Mouse (Mus musculus): ENCODE measurements at regions not wholly inside any gene's neighbourhood (a gene's known extent, or its start where the extent isn't known, plus 50 kb on each side); places are given as distances from the start of the nearest gene placed in this dataset.

DNA sequence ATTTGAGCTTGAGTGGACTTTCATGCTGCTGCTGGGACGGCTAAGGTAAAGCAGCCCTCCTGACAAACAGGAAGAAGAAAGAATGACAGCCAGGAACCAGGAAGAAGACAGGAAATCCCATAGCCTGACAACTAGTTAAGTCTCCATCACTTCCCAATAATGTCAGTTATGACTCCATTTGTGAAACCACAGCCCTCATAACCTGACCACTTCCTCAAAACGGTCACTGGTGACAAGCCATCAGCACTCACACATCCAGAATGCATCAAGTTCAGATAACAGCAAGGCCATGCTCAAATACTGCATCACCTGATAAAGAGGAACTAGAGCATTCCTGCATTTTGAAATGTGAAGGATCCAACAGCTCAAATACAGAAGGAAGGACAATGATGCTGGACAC lies 288.3 kb downstream of the Zfp706 start:
- no peak for DNase-seq (ENCODE audit: low read depth)

DNA sequence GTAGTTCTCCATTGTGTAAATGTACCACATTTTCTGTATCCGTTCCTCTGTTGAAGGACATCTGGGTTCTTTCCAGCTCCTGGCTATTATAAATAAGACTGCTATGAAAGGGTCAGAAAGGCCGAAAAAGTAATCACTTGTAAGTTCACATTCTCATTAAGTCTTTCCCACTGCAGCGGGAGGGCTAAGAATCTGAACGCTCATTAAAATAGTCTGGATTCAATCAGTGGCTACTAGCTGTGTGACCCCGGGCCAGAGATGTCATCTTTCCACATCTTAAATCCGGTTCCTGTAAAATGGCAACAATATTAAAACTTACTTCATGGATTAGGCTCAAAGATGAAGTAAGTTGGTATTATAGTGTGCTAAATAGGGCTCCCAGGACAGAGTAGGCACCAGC lies 289.7 kb downstream of the Zfp706 start:
- DNase-seq (ENCODE audit: low read depth), result no peak

DNA sequence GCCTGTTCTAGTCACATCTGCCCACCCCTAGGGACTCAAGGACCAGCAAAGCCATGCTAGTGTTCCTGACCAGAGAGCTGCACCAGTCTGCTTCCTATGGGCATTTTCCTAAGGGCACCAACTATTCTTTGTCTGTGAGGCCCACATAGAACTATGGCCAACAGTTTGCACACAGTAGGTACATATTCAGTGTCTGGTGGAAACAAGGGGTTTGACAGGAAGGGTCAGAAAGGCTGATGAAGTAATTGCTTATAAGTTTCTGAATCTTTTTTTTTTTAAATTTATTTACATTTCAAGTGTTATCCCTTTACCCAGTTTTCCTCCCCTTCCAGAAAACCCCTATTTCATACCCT lies 290.9 kb downstream of the Zfp706 start:
- no peak for DNase-seq (ENCODE audit: low read depth)

DNA sequence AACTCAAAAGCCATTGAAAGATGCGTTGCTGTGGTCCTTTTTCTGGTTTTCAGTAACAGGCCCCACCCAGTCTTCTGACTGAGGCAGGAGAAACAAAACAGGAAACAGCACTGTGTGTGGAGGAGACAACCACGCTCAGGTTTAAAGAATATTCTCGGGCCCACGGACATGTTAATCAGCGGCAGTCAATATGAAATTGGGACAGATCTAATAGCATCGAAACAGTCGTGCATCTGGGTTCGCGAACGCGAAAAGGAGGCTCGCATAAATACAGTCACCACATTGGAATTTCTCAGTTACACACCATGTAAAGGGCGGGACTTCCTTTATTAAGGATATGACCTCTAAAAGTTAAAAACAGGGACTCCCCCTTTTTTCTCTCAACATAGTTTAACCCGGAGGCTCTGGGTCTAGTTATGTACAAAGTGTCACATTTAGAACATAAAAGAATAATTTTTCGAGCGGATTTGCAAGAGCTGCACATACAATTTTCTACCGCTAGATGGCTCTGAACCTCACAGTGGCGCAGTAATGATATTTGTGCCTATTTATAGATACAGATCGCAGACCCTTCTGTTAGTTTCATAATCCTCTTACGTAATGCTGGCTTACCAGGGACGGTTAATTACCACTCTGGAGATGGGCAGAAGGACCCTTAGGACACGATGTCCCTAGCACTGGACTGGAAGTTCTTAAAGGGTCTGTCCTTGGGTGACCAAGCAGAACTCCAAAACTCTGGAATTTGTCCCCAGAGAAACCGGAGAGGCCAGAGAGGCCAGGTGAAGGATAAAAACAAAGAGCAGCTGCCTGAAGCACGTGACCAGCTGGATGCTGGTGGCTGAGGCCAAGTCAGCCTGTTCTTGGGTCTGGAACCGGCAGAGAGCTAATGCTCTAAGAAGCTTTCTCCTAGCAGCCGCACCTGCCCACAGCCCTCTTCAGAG lies 291.6 kb downstream of the Zfp706 start:
- peak; percentile 61 for DNase-seq (ENCODE audit: low read depth)

DNA sequence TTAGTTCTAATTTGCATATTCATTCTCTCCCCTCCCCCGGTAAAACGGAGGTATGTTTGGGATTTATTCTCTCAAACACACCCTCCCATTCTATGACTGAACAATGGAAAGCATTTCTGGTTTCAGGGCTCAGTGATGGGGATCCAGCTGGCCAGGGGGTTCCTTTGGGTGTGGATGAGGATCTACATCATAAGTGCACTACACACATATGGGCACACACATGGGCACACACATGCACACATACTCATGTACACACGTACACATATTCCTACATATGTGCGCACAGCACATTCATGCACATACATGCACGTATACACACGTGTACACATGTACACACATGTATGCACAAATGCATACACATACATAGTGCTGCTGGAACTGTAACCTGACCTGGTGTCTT lies 292.4 kb downstream of the Zfp706 start:
- no peak for DNase-seq (ENCODE audit: low read depth)

DNA sequence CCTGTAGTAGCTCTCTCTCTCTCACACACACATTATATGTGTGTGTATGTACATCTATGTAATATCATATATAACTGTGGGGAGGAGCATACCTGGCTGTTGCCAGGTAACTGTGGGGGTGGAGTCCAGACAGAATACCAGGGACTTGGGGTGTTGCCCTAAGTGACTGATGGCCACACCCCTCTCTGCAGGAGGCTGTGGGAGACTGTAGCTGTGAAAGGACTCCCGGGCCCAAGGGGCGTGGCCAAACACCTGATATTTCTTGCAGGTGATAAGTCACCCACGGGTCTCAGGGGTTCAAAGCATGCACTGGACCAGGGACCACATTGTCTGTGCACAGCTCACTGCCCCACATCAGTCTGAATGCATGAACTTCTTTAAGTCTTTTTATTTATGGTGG lies 297.8 kb downstream of the Zfp706 start:
- DNase-seq (ENCODE audit: low read depth), result no peak

DNA sequence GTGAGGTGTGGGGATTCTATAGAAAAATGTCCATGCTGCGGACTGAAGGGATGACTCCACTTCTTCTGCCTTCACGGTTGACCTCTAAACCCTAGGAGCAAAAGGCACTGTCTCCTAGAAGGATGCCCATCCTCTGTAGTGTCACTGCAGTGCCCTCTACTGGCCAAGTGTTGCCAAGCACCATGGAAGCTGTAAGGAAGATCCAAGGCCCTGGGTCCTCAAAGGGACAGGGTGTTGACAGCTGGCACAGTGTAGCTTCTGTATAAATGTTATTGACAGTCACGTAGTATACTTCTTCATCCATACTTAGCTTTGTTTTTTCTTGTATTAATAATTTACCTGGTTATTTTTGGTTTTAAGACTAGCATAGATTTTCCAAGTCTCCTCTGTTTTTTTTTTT lies 299.1 kb downstream of the Zfp706 start:
- DNase-seq (ENCODE audit: low read depth), result peak; percentile 78

DNA sequence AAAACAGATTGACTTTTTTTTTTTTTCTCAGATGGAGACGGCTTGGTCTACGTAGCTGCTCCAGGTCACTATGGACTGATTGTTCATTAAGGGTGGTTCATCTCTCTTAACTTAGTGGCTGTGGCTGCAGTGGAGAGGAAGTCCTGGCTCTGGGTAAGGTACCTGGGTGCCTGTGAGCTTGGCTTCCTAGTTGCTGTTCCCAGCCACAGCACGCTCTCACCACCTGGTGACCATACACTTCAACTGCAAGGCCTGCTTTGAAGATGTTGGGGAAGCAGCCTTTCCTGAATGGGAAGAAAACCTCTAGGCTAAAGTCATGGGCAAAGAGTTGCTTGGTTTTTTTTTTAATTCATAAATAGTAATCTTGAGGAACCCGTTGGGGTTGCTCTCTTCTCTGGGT lies 301.6 kb downstream of the Zfp706 start:
- DNase-seq (ENCODE audit: low read depth), result peak; percentile 34

DNA sequence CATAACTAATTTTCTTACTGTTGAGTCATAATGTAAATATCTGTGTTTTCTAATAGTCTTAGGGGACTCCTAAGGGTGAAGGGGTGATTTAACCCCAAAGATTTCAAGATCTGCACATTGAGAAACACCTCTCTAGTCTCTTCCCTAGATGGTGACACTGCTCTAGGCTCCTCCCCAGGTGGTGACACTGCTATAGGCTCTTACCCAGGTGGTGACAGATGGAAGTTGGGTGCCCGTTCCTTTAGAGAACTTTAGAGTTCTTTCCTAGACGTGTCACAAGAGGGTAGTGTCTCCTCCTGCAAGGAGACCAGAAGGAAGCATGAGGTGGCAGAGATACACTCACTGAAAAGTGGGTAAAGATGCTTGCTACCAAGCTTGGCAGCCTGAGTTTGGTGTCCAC lies 302.2 kb downstream of the Zfp706 start:
- no peak for DNase-seq (ENCODE audit: low read depth)

DNA sequence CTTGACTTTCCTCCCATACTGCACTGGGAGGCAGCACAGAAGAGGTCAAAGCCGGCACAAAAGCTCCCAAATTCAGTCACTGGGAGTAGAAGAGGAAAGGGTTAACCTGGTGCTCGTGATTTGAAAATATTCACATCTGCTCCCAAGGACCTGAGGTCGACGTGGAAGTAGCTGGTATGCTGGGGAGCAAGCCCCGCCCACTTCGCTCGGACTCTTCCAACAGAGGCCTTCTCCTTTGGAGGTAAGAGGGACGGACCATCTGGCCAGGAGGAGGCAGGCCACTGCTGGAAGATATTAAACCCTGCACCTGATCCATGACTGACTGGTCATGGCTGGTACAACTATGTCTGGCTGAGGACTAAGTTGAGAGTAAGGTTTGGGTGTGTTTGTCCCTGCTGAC lies 305.7 kb downstream of the Zfp706 start:
- no peak for DNase-seq (ENCODE audit: low read depth)

DNA sequence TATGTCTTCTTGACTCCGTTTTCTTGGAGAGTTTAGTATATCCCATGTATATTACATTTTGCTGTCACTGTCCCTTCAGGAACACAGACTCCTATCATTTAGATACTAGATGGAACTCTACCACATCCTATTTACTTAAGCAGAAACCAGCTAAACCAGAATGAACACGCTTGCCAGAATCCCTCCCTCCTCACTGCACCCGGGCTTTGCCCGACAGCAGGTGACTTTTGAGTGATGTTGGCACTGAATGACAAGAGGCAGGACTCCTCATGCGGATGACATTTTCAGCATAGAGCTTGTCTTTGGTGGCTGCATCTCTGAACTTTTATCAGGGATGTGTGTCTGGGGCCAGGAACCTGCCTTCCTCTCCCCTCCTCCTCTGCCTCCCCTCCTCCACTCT lies 307.4 kb downstream of the Zfp706 start:
- no peak for DNase-seq (ENCODE audit: low read depth)

DNA sequence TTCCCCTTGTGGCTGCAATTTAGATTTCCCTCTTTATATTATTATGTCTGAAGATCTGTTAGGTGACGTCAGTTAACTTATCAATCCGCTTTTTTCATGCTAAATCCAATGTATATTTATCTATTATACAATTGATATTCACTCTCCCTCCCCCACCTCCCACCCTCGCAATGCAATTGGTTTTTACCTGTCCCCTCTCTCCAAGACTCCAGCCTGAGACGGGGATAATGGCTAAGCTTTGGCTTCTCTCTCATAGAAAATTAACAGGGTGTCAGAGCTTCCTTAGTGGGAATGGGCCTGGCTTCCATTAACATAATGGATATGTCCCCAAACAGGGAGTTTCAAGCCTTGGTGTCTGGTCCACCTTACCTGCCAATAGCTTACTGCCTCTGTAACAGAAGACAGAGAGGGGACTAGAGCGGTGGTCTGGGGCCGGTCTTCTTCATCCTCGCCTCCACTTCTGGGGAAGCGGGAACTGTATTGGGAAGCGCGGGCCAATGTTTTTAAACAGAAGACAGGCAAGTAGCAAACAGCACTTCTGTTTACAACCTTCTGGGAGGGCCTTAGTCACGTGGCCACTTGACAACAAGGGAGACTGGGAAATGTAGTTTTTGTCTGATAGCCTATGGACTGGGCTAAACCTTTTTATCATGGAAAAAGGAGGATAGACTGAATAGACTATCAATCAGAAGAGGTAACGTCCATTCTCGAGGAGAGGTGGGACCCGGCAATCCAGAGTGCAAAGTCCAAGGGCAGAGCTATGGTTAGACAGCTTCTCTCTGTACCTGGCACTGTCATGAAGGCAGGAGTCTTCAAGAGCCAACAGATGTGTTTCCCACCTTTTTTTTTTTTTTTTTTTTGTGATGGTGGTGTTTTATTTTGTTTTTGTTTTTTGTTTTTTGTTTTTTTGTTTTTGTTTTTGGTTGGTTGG lies 312.1 kb downstream of the Zfp706 start:
- no peak for DNase-seq (ENCODE audit: low read depth)

DNA sequence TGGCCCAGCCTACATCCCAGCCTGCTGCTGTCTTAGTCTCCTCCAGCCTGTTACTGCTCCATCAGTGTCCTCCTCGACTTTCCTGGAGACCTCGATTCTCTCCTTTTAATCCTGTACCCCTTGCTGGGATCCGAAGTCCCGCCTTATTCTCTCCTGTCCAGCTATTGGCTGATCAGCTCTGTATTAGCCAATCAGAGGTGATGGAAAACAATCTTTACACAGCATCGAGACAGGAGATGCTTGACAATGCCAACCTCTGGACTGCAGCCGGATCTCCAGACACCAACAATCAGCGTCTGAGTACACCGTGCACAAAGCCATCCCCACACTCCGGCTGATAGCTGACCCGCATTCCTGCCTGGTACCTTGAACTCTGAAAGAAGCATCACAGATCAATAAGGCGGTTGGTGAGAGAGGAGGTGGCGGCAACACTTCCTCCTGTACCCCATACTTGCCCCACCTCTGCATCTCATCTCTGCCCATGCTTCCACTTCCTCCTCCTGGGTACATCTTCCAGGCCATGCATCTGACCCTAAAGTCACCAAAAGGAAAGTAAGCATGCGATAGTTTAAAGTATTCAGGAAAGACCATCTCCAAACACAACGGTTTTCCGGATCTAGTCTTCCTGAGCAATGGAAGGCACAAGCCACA lies 316.4 kb downstream of the Zfp706 start:
- no peak for DNase-seq (ENCODE audit: low read depth)

DNA sequence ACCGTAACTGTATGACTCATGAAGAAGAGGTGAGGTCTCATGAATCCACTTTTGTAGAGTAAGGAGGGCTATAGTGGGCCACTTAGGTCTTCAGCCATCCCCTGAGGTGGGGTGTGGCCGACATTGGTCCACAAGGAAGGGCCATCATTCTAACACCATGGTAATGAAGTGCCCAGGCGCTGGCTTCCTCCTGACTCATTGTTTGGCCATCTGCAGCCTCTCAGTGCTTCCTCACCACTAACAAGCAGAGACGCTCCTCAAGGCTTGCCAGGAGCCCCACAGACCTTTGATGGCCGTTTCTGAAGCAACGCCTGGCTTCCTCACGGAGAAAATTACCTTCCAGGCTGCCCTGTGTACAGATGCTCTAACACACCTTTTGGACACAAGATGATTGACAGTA lies 317.7 kb downstream of the Zfp706 start:
- DNase-seq (ENCODE audit: low read depth), result no peak

DNA sequence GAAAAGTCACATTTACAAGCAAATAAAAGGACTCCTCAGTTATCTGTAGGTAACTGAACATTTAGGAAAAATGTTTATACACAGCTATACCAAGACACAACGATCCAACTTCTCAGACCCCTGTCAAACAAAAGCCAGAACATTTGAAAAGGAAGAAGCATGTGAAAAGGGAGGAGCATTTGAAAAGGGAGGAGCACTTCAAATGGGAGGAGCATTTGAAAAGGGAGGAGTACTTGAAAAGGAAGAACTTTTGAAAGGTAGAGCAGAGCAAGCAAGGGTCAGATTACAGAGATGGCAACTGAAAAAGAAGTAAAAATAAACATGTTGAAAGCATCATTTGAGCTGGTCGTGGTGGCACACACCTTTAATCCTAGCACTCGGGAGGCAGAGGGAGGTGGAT lies 318.3 kb downstream of the Zfp706 start:
- no peak for DNase-seq (ENCODE audit: low read depth)

DNA sequence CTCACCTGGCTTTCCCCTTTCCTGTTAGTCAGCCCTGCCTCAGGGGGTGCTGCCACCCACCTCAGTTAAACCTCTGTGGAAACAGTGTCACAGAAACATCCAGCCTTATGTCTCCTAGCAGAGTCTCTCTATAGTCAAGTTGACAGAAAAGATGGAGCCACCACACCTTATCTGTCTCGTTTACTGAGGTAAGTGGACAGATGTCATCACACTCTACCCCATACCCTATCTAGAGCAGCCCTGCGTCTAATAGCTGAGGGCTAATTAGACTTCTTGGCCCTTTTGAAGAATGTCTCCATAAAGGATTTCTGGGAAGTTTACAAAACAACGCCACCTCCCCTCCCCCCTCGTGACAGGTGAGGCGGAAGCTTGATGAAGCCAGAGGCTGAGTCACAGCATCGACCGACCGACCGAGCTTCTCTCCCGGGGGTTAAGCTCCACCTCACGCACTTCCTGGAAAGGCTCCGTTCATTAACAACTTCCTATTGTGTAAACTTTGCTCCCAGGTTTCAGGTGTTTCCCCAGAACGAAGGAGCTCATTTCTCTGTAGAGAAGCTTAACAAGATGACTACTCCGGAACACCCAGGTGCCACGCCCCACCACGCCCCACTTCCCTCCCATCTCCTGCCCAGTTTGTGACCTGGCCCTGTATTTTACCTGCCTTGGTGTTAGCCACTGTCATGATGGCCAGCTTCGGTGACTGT lies 319.4 kb downstream of the Zfp706 start:
- peak; percentile 20 for DNase-seq (ENCODE audit: low read depth)

DNA sequence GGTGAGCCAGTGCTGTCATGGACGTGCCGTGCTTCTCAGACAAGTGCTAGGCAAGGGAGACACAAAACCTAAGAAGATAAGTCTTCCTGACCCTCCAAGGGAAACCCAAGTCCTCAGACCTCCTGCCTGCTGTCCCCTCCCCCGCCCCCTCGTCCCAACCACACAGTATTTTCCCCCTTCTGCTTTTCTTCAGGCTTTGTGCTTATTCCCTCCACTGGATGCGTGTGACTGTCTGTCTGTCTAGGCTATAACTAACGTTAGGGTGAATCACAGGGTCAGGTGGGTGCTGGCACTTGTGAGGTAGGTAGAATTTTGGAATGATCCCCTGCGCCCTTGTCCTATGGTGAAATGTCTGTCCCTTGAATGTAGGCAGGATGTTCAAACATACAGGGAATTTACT lies 322.9 kb downstream of the Zfp706 start:
- no peak for DNase-seq (ENCODE audit: low read depth)

DNA sequence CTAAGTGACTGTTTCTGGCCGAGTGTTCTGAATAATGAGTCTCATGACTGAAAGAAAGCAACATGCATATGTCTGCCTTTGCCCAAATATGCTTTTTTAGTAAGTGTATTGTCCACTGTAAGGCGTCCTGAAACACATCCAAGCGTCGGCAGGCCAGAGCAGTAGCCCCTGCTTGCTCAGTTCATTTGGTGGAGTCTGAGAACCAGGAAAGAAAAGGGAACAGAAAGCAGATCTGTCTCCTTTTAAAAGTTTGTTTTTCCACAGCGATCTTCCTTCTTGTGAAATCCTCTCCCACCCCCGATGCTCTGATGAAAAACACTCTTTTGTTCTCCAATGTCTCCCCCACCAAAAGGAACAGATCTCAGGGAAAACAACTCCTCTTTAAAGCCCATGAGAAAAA lies 324.7 kb downstream of the Zfp706 start:
- no peak for DNase-seq (ENCODE audit: low read depth)

DNA sequence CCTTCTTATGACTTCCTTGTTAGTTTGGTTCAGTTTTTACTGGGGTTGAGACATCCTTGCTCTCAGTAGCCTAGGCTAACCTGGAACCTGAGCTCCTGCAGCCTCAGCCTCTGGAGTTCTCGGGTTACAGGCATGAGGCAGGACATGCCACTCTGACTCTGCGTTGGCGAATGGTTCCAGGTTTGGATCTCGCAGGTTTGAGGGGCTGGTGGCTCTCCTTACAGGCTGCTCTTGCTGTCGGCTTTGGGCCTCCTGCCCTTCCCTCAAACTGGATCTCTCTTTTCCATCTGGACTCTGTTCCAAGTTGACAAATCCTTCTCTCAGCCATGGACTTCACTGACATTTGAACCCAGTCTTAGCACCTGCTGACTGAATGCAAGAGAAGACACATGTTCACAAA lies 325.4 kb downstream of the Zfp706 start:
- DNase-seq (ENCODE audit: low read depth), result no peak

DNA sequence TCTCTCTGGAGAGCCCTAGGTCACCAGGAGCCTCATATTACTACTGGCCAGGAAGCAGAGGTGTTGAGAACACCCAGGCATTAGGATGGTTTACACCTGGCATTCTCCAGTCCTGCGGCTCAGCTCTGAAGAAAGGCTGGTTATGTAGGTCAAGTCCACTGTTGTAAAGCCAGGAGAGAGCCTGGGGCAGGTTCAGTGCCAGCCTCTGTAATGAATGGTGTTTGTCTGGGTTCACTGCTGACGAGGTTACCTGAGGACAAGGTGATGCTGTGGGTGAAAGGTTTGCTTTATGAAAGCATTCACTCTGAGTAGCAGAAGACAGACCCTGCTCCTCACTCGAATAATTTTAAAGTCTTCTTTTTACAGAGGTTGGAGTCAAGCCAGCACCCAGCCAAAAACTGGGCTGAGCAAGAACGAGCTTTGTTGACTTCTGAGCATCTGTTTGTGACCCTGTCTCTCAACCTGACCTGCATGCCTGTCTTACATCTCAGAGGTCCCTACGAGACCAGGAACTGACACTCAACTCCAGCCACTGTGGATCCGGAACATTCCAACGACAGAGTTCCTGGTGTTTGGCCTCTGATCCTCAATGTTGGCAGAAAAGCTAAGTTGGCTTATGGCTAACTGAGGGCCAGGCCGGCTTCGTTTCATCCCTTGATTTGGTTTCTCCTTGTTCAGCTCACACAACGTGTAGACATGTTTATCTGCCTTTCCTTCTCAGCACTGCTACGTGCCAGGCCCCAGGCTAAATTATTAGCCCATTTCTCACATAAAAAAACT lies 327.0 kb downstream of the Zfp706 start:
- DNase-seq (ENCODE audit: low read depth), result no peak

DNA sequence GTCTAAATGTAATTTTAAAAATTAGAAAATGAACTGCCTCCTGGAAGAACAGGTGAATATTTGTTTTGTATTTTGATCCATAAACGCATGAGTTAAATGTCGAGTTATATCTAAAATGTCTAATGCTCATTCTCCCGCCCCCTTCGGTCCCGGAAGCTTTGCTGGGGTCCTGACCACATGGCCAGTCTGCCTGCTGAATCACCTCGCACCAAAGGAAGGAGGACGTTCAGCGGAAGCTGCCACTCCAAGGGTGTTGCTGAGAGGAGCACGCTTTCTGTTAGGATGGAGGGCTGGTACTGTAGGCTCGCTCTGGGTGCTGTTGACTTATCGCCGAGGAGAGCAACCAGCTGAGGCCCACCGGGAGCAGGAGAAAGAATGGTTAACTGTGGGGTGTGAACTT lies 328.0 kb downstream of the Zfp706 start:
- DNase-seq (ENCODE audit: low read depth), result no peak
